Mouse (Mus musculus) MEL (cell line): Measurements from ENCODE around the gene Slc25a26. TPM values are rescaled to one million over a fixed set of nuclear protein-coding genes. Genes with fewer than 3 reads are reported as not detected.

Experiments used
- DNase-seq: peaks from one replicate; pipeline ENCODE4 v3.0.0; 2011; ENCODE audit warnings: low read depth, low spot score
- H3K27ac ChIP-seq: 2 replicates; pipeline ENCODE4 v1.5.1; 2012; ENCODE audit warnings: low read depth, mild to moderate bottlenecking, control low read depth, low read length, moderate library complexity; ENCODE audit not compliant: control insufficient read depth
- H3K27me3 ChIP-seq, 2 experiments: fragments of 150-350 bp in 1 of 2; sonication (generic) in 1 of 2; 2 replicates each; pipeline ENCODE4 v1.6.1; 2012; ENCODE audit warnings: low read length in 2 of 2, mild to moderate bottlenecking in 2 of 2, improper control_type of control experiment in 1 of 2, moderate library complexity in 1 of 2; ENCODE audit not compliant: insufficient read depth in 2 of 2, control insufficient read depth in 1 of 2
- H3K36me3 ChIP-seq, 2 experiments: 2 replicates each; pipeline ENCODE4 v1.6.1; 2012 to 2014; ENCODE audit warnings: low read length in 2 of 2, improper control_type of control experiment in 1 of 2, inconsistent platforms in 1 of 2, mild to moderate bottlenecking in 1 of 2; ENCODE audit not compliant: insufficient read depth in 2 of 2, control insufficient read depth in 1 of 2
- H3K4me1 ChIP-seq, 2 experiments: fragments of 150-350 bp in 1 of 2; sonication (generic) in 1 of 2; 2 replicates each; pipeline ENCODE4 v1.6.1; 2012; ENCODE audit warnings: low read length in 2 of 2, improper control_type of control experiment in 1 of 2, mild to moderate bottlenecking in 1 of 2; ENCODE audit not compliant: insufficient read depth in 2 of 2, control insufficient read depth in 1 of 2
- H3K4me3 ChIP-seq, 2 experiments: fragments of 150-350 bp in 1 of 2; sonication (generic) in 1 of 2; 2 replicates each; pipeline ENCODE4 v1.5.1; 2012; ENCODE audit warnings: low read depth in 2 of 2, low read length in 2 of 2, mild to moderate bottlenecking in 2 of 2, moderate library complexity in 2 of 2, control low read depth in 1 of 2, improper control_type of control experiment in 1 of 2; ENCODE audit not compliant: control insufficient read depth in 1 of 2, insufficient read depth in 1 of 2
- H3K79me2 ChIP-seq: 2 replicates; pipeline ENCODE4 v1.6.1; 2012; ENCODE audit warnings: mild to moderate bottlenecking, low read length, moderate library complexity; ENCODE audit not compliant: control insufficient read depth, poor library complexity, insufficient read depth
- H3K9ac ChIP-seq: 2 replicates; pipeline ENCODE4 v1.6.1; 2012; ENCODE audit warnings: low read depth, mild to moderate bottlenecking, control low read depth, low read length, moderate library complexity; ENCODE audit not compliant: control insufficient read depth, poor library complexity, severe bottlenecking
- H3K9me3 ChIP-seq: fragments of 150-350 bp; sonication (generic); replicated peaks from 2 replicates; pipeline ENCODE4 v1.6.1; 2012; ENCODE audit warnings: mild to moderate bottlenecking, low read length, improper control_type of control experiment, moderate library complexity; ENCODE audit not compliant: insufficient read depth
- CHD1 ChIP-seq: IDR thresholded peaks from 2 replicates; pipeline ENCODE4 v1.6.1; 2012; ENCODE audit warnings: low read depth, mild to moderate bottlenecking, inconsistent platforms, low read length, improper control_type of control experiment
- CHD2 ChIP-seq: IDR thresholded peaks from 2 replicates; pipeline ENCODE4 v1.6.1; 2011; ENCODE audit warnings: low read length, improper control_type of control experiment
- CTCF ChIP-seq, 3 experiments: IDR thresholded peaks in 2 of 3; conservative IDR thresholded peaks in 1 of 3; 2 replicates each; pipeline ENCODE4 v1.5.1; 2011 to 2012; ENCODE audit warnings: low read length in 3 of 3, low read depth in 2 of 3, mild to moderate bottlenecking in 2 of 3, improper control_type of control experiment in 1 of 3, inconsistent platforms in 1 of 3, mixed read lengths in 1 of 3, moderate library complexity in 1 of 3; ENCODE audit not compliant: control insufficient read depth in 1 of 3, insufficient read depth in 1 of 3, poor library complexity in 1 of 3, severe bottlenecking in 1 of 3
- E2F4 ChIP-seq: IDR thresholded peaks from 2 replicates; pipeline ENCODE4 v1.6.1; 2011; ENCODE audit warnings: low read depth, low read length, improper control_type of control experiment, borderline replicate concordance
- ETS1 ChIP-seq: IDR thresholded peaks from 2 replicates; pipeline ENCODE4 v1.6.1; 2012; ENCODE audit warnings: low read depth, mild to moderate bottlenecking, inconsistent platforms, low read length, improper control_type of control experiment, moderate library complexity
- GATA1 ChIP-seq: IDR thresholded peaks from 2 replicates; pipeline ENCODE4 v1.6.1; 2011; ENCODE audit warnings: low read depth, low read length, improper control_type of control experiment
- MAFK ChIP-seq: IDR thresholded peaks from 2 replicates; pipeline ENCODE4 v1.6.1; 2011; ENCODE audit warnings: low read depth, mild to moderate bottlenecking, low read length, improper control_type of control experiment, borderline replicate concordance
- MXI1 ChIP-seq: IDR thresholded peaks from 2 replicates; pipeline ENCODE4 v1.6.1; 2011; ENCODE audit warnings: mild to moderate bottlenecking, low read depth, low read length, improper control_type of control experiment
- MYB ChIP-seq: IDR thresholded peaks from 2 replicates; pipeline ENCODE4 v1.6.1; 2011; ENCODE audit warnings: mild to moderate bottlenecking, low read depth, low read length, improper control_type of control experiment
- MYC ChIP-seq: IDR thresholded peaks from 2 replicates; pipeline ENCODE4 v1.6.1; 2011; ENCODE audit warnings: low read depth, mild to moderate bottlenecking, low read length, improper control_type of control experiment, moderate library complexity
- NELFE ChIP-seq: IDR thresholded peaks from 2 replicates; pipeline ENCODE4 v1.6.1; 2011; ENCODE audit warnings: low read depth, low read length, improper control_type of control experiment
- NRF1 ChIP-seq: IDR thresholded peaks from 2 replicates; pipeline ENCODE4 v1.6.1; 2014; ENCODE audit warnings: low read depth, mild to moderate bottlenecking, inconsistent platforms, low read length, improper control_type of control experiment, moderate library complexity; ENCODE audit not compliant: poor library complexity, insufficient read depth, severe bottlenecking
- POLR2A ChIP-seq, 2 experiments: IDR thresholded peaks; 2 replicates each; pipeline ENCODE4 v1.6.1; 2011 to 2012; ENCODE audit warnings: low read length in 2 of 2, mild to moderate bottlenecking in 2 of 2, control low read depth in 1 of 2, improper control_type of control experiment in 1 of 2, low read depth in 1 of 2, moderate library complexity in 1 of 2; ENCODE audit not compliant: control insufficient read depth in 1 of 2, insufficient read depth in 1 of 2, poor library complexity in 1 of 2
- POLR2AphosphoS2 ChIP-seq: IDR thresholded peaks from 2 replicates; pipeline ENCODE4 v1.6.1; 2011; ENCODE audit warnings: low read length, improper control_type of control experiment
- RAD21 ChIP-seq: IDR thresholded peaks from 2 replicates; pipeline ENCODE4 v1.6.1; 2011; ENCODE audit warnings: mild to moderate bottlenecking, low read depth, low read length, improper control_type of control experiment
- RCOR1 ChIP-seq: IDR thresholded peaks from 2 replicates; pipeline ENCODE4 v1.6.1; 2012; ENCODE audit warnings: low read depth, mild to moderate bottlenecking, inconsistent platforms, low read length, improper control_type of control experiment
- SIN3A ChIP-seq: IDR thresholded peaks from 2 replicates; pipeline ENCODE4 v1.6.1; 2012; ENCODE audit warnings: low read length, improper control_type of control experiment, inconsistent platforms
- TBP ChIP-seq: IDR thresholded peaks from 2 replicates; pipeline ENCODE4 v1.8.0; 2011; ENCODE audit warnings: low read depth, low read length, improper control_type of control experiment
- TCF12 ChIP-seq: IDR thresholded peaks from 2 replicates; pipeline ENCODE4 v1.6.1; 2014; ENCODE audit warnings: low read depth, mild to moderate bottlenecking, inconsistent platforms, low read length, improper control_type of control experiment, moderate library complexity
- UBTF ChIP-seq: IDR thresholded peaks from 2 replicates; pipeline ENCODE4 v1.6.1; 2012; ENCODE audit warnings: low read depth, mild to moderate bottlenecking, inconsistent platforms, low read length, improper control_type of control experiment, moderate library complexity, borderline replicate concordance; ENCODE audit not compliant: insufficient read depth
- USF1 ChIP-seq: IDR thresholded peaks from 2 replicates; pipeline ENCODE4 v1.6.1; 2014; ENCODE audit warnings: low read depth, mild to moderate bottlenecking, inconsistent platforms, low read length, improper control_type of control experiment, moderate library complexity
- USF2 ChIP-seq, 2 experiments: IDR thresholded peaks; 2 replicates each; pipeline ENCODE4 v1.6.1; 2011 to 2012; ENCODE audit warnings: improper control_type of control experiment in 2 of 2, low read length in 2 of 2, borderline replicate concordance in 1 of 2, inconsistent platforms in 1 of 2, low read depth in 1 of 2, mild to moderate bottlenecking in 1 of 2; ENCODE audit not compliant: insufficient read depth in 1 of 2
- ZC3H11A ChIP-seq: IDR thresholded peaks from 2 replicates; pipeline ENCODE4 v1.6.1; 2012; ENCODE audit warnings: low read depth, mild to moderate bottlenecking, inconsistent platforms, low read length, improper control_type of control experiment
- ZKSCAN1 ChIP-seq: IDR thresholded peaks from 2 replicates; pipeline ENCODE4 v1.6.1; 2012; ENCODE audit warnings: low read depth, mild to moderate bottlenecking, inconsistent platforms, low read length, improper control_type of control experiment, moderate library complexity
- ZMIZ1 ChIP-seq: IDR thresholded peaks from 2 replicates; pipeline ENCODE4 v1.6.1; 2012; ENCODE audit warnings: low read depth, mild to moderate bottlenecking, inconsistent platforms, low read length, improper control_type of control experiment, moderate library complexity
- ZNF384 ChIP-seq: IDR thresholded peaks from 2 replicates; pipeline ENCODE4 v1.6.1; 2012; ENCODE audit warnings: low read depth, mild to moderate bottlenecking, inconsistent platforms, low read length, improper control_type of control experiment
- polyA plus RNA-seq, 2 experiments: library from polyadenylated mRNA; stranded (reverse) in 1 of 2; unstranded in 1 of 2; fragments of >175 nt in 1 of 2; fragments of >200 nt in 1 of 2; gene quantifications; 2 replicates each; pipeline versions ENCODE4 v1.2.1 to v1.2.4; 2012; ENCODE audit warnings: low replicate concordance in 2 of 2, low read depth in 1 of 2; ENCODE audit not compliant: insufficient read length in 2 of 2, insufficient read depth in 1 of 2, missing spikeins in 1 of 2
- total RNA-seq: library from RNA; depleted of rRNA; stranded (reverse); fragments of 300-350 nt; gene quantifications from 2 replicates; pipeline ENCODE4 v1.2.3, GENCODE M21; 2012

Slc25a26 gene
- total and polyA plus RNA-seq, 3 experiments, result 8.1 to 11.5 TPM; not detected in 1

DNA sequence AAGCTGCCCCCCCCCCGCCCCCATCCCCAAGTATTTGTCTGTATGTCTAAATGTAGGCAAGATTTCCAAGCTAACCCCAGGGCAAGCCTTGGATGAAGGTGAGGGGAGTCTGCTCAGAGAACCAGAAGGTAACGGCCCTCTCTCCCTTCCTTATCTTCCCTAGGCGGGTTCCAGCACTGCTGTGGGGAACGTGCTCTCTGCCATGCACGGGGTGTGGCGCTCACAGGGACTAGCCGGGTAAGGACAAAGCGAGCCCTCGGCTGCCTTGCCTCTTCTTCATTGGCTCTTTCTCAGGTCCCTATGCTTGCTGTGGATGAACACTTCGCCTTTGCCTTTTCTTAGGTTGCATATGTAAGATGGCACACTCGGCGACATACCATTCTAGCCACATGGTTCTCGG, 98.9 kb downstream of the Slc25a26 start:
- no peak overlapping the region for H3K9ac ChIP-seq
- H3K4me1 ChIP-seq, result no peaks in the 10 kb centered on the region
- DNase-seq, result no peak
- no peaks in the 10 kb centered on the region for H3K79me2 ChIP-seq
- TF ChIP-seq MYC, result no peak
- no peak for TF ChIP-seq TCF12
- no peak for TF ChIP-seq E2F4
- TF ChIP-seq SIN3A, result no peak
- no peak for TF ChIP-seq RAD21
- TF ChIP-seq UBTF, result no peak
- no peak for TF ChIP-seq ETS1
- TF ChIP-seq ZMIZ1, result no peak
- TF ChIP-seq NELFE, result no peak
- no peak for TF ChIP-seq TBP
- no peak for TF ChIP-seq MAFK
- TF ChIP-seq USF2 (IDR thresholded peaks at IDR 0.05; ENCODE audit: borderline replicate concordance in 1 of 2, insufficient read depth in 1 of 2, low read depth in 1 of 2, low read length in 2 of 2), result no peak
- no peak for TF ChIP-seq RCOR1
- TF ChIP-seq ZNF384, result no peak
- no peak for TF ChIP-seq USF1
- TF ChIP-seq POLR2A (IDR thresholded peaks at IDR 0.05; ENCODE audit: control insufficient read depth in 1 of 2, insufficient read depth in 1 of 2, low read depth in 1 of 2, low read length in 2 of 2, poor library complexity in 1 of 2), result no peak
- H3K4me3 ChIP-seq, result no peak overlapping the region
- no peaks in the 10 kb centered on the region for H3K9me3 ChIP-seq
- H3K27ac ChIP-seq, result no peak overlapping the region
- H3K36me3 ChIP-seq, result no peaks in the 10 kb centered on the region
- H3K27me3 ChIP-seq, result no peaks in the 10 kb centered on the region

DNA sequence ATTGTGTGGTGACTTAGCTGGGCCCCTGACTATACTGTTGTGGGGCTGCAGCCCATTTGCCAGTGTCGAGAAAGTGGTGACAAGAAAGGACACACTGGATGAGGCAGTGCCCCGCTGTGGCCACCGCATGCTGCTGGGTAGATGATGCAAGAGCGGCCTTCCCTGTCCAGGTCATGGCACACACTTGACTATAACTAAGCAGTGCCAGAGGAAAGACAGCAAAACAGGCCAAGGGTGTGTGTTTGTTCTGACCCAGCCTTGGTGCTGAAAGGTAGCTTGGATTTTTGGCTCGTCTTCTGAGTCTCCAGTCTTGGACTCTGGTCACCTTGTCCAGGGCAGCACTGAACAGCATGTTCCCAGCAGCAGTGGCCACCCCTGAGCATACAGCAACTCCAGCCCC, 101.0 kb downstream of the Slc25a26 start:
- H3K4me3 ChIP-seq, result no peak overlapping the region

More for the DNA sequence above, 101.0 kb downstream of the Slc25a26 start:
- Histone ChIP-seq H3K9me3 (no peaks in the 10 kb centered on the region), H3K4me1 (no peaks in the 10 kb centered on the region), H3K27me3 (no peaks in the 10 kb centered on the region), H3K9ac (no peak overlapping the region), H3K36me3 (no peaks in the 10 kb centered on the region), H3K79me2 (no peaks in the 10 kb centered on the region), H3K27ac (no peak overlapping the region)
- no peak for TF ChIP-seq ZNF384
- TF ChIP-seq MYB, result no peak
- TF ChIP-seq MXI1, result no peak
- no peak for TF ChIP-seq RAD21
- no peak for TF ChIP-seq ZC3H11A
- no peak for TF ChIP-seq NRF1
- TF ChIP-seq CHD1, result no peak
- TF ChIP-seq POLR2A (IDR thresholded peaks at IDR 0.05; ENCODE audit: control insufficient read depth in 1 of 2, insufficient read depth in 1 of 2, low read depth in 1 of 2, low read length in 2 of 2, poor library complexity in 1 of 2), result no peak
- no peak for TF ChIP-seq GATA1
- no peak for TF ChIP-seq ETS1
- TF ChIP-seq ZKSCAN1, result no peak
- TF ChIP-seq TCF12, result no peak
- no peak for TF ChIP-seq USF2 (IDR thresholded peaks at IDR 0.05; ENCODE audit: borderline replicate concordance in 1 of 2, insufficient read depth in 1 of 2, low read depth in 1 of 2, low read length in 2 of 2)
- TF ChIP-seq CHD2, result no peak
- TF ChIP-seq MAFK, result no peak
- no peak for TF ChIP-seq TBP
- TF ChIP-seq POLR2AphosphoS2, result no peak
- TF ChIP-seq CTCF (IDR thresholded peaks at IDR 0.05 in 2 of 3, conservative IDR thresholded peaks at IDR 0.05 in 1 of 3; ENCODE audit: control insufficient read depth in 1 of 3, insufficient read depth in 1 of 3, low read depth in 2 of 3, low read length in 3 of 3, poor library complexity in 1 of 3, severe bottlenecking in 1 of 3), result no peak
- DNase-seq, result no peak
